Mouse (Mus musculus) lung, adult 2 months (tissue): ENCODE results near the gene Tmem256.

Source experiments
- CTCF ChIP-seq: fragments of 200-500 bp; IDR thresholded peaks from 2 replicates; pipeline ENCODE4 v1.5.1; 2011; ENCODE audit warnings: mild to moderate bottlenecking, low read length, control low read depth; ENCODE audit not compliant: insufficient read depth
- POLR2A ChIP-seq: fragments of 200-500 bp; IDR thresholded peaks from 2 replicates; pipeline ENCODE4 v1.6.1; 2011; ENCODE audit warnings: low read depth, mild to moderate bottlenecking, control low read depth, low read length, borderline replicate concordance; ENCODE audit errors: extremely low read depth

- TF ChIP-seq POLR2A = no peak
- TF ChIP-seq CTCF = no peak
Measured at GRCm38 (mm10) chr11:69870289-69871069, 32.2 kb downstream of the Tmem256 start.
